Mouse (Mus musculus) heart, adult 11 months (tissue): Measurements from ENCODE around the gene Nrxn3.

ENCODE experiments used
- DNase-seq: peaks from one replicate; pipeline ENCODE4 v3.0.0; 2022

Nrxn3 gene

GRCm38 (mm10) chr12:90183021-90183420 is 1460.3 kb downstream of the Nrxn3 start:
- no peak for DNase-seq

- no peak for DNase-seq
These were observed 1473.5 kb downstream of the Nrxn3 start for GRCm38 (mm10) chr12:90196161-90196560.

GRCm38 (mm10) chr12:90197994-90198393 is 1475.3 kb downstream of the Nrxn3 start:
- DNase-seq = no peak

- no peak for DNase-seq
These were observed 1479.8 kb downstream of the Nrxn3 start for GRCm38 (mm10) chr12:90202501-90202900.

DNA sequence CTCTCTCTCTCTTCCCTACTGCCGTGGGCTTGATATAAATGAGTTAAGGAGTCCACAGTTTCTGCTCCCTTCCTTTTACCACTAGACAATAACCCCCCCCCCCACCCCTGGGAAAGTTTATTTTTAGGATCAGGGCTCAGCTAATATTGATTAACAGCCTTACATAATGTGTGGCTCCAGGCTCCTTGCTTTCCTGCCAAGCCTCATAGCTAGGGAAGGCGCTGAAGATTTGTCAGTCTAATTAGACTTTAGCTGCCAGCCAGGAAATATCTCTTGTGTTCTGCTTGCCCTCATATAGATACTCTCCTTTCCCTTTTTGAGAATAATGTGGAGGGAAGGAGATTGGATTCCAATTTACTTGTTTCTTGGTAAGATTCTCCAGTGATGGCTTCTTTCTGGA is 1488.7 kb downstream of the Nrxn3 start:
- peak; percentile 81 for DNase-seq

DNA sequence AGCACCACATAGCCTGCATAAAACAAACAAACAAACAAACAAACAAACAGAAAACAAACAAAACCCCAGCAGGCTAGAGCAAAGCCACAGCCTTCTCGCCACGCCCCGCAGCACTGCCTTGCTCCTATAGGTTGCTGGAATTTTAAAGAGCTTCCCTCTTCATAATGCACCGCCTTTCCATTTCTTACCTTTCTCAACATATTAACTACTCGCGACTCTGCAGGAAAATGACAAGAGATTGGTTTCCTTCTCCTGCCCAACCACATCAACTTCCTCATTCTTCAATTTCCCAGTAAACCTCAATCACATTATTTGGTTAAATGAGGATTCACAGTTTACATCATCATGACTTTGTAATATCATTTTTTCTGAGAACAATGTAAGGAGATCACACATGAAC is 1494.4 kb downstream of the Nrxn3 start:
- DNase-seq = no peak

DNA sequence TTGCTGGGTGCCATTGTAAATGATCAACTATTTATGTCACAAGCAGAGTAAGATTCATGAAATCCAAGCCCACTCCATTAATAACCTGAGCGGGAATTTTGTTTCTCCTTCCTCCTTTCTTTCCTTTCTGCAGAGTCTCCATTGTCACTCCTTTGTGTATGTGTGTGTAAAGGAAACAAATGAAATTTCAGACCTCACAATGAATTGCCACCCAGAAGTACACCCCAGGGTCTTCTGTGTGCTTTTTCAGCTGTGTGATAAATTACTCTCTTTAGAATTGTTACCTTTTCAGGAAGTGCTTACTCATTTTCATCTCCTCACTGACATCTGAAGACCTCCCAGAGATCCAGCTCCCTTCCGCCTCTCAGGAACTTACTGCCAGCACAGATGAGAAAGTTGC is 1506.4 kb downstream of the Nrxn3 start:
- DNase-seq = no peak

- DNase-seq = no peak
These were observed 1513.4 kb downstream of the Nrxn3 start for GRCm38 (mm10) chr12:90236093-90236492.

GRCm38 (mm10) chr12:90260301-90260700 is 1537.6 kb downstream of the Nrxn3 start:
- peak; percentile 55 for DNase-seq

- DNase-seq = no peak
These were observed 1545.4 kb downstream of the Nrxn3 start for GRCm38 (mm10) chr12:90268111-90268510.

- DNase-seq = no peak
These were observed 1548.2 kb downstream of the Nrxn3 start for GRCm38 (mm10) chr12:90270763-90271379.

DNA sequence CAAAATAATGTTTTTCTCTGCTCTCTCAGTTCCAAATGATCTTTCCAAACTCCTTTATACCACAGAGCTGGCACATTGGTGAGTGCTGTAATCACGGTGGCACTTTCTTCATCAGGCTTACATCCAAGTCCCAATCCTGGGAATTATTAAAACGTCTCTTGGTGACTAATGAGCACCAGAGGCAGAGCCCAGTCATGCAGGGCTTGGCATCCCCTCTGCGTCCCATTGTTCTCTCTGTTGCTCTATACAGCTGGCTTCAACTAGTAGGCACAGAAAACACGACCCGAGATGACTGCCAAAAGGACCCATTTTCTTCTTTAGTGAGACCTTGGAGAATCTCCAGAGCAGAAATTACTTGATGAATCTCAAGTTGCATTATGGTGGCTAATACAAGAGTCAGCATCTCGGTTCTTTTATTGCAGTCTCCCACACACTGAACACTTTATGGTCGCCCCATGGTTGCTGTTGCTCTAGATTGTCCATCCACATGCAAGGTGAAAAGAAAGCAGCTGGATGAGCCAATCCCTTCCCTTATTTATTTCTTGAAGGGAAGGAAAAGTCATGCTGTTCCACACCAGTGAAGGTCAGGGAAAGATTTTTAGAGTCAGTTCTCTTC is 1552.1 kb downstream of the Nrxn3 start:
- no peak for DNase-seq

- no peak for DNase-seq
These were observed 1558.6 kb downstream of the Nrxn3 start for GRCm38 (mm10) chr12:90281236-90281635.

GRCm38 (mm10) chr12:90283022-90283421 is 1560.3 kb downstream of the Nrxn3 start:
- DNase-seq = no peak

GRCm38 (mm10) chr12:90302671-90303070 is 1580.0 kb downstream of the Nrxn3 start:
- no peak for DNase-seq

DNA sequence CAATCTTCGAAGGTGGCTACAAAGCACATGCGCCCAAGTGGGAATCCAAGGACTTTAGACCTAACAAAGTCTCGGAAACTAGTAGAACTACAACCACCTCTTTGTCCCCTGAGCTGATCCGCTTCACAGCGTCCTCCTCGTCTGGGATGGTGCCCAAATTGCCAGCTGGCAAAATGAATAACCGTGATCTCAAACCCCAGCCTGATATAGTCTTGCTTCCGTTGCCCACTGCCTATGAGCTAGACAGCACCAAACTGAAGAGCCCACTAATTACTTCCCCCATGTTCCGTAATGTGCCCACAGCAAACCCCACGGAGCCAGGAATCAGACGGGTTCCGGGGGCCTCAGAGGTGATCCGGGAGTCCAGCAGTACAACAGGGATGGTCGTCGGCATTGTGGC is 1609.1 kb downstream of the Nrxn3 start:
- no peak for DNase-seq

- DNase-seq = no peak
These were observed 1609.8 kb downstream of the Nrxn3 start for GRCm38 (mm10) chr12:90332459-90332858.

- DNase-seq = no peak
These were observed 1615.0 kb downstream of the Nrxn3 start for GRCm38 (mm10) chr12:90337496-90338228.

- DNase-seq = no peak
These were observed 1615.5 kb downstream of the Nrxn3 start for GRCm38 (mm10) chr12:90338229-90338557.
